Mouse (Mus musculus): ENCODE results near the gene Prdm11. TPM values are rescaled to one million over a fixed set of nuclear protein-coding genes. Genes with fewer than 3 reads are reported as not detected.

The Prdm11 gene
- total RNA-seq, 2 experiments from 2014 or later, result 0.57 to 1.1 TPM

DNA sequence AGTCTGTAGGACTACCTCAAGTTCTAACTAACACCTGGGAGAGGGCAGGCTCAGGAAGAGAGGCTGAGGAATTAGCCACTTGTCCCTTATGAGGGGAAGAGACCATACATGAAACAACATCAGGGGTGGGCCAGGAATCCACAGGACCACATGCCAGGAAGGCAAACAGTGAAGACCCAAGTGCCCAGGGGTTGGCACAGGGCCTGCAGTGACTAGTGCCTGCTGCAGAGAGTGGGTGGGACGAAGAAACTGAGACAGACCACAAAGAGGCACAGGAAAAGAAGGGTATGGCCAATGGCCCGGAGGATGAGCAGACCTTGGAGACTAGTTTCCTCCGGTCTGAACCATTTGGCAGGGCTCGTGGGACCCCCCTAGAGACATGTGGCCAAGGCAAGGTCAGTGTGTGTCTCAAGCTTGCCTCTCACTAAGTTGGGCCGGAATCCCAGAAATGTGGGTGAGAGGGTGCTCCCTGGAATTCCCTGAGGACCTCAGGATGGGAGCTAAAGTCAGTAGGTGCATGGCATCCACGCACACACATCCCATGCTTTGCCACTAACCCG lies 1.6 kb upstream of the Prdm11 start:
- no peak for DNase-seq
- intact Hi-C loops (cut with DNase I), result no loop called here

DNA sequence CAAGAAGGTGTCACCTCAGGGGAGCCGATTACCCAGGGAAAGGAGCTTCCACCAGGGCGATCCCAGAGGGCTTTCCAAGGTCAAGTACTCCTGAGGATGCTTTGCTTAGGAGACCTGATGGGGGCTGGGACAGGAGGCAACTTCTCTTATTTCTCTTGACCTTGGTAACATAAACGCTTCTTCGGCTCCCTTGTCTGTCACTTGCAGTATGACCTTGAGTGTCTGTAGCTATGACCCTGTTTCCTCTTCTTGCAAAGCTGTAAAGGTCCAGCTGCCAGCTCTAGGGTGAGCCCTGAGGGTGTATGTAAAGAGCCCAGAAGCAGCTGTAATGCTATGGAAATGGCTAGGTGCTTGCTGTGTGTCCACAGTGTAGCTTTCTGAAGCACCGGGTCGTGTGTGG lies 1.1 kb upstream of the Prdm11 start:
- no peak for DNase-seq
- intact Hi-C loops (cut with DNase I), result no loop called here

DNA sequence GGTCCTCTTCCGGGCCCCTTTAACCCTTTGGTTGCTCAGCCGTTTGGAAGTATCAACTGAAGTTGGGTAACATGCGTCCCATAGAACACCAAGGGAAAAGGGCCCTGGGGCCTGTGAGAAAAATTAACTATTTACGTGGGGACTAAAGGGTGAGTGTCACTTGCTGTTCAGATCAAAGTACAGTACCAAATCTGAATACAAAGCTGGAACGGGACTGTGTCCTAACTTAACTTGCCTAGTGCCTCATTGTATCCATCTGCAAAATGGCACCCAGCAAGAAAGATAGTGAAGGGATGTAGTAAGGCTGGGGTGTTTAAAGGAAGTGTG lies 505 bp upstream of the Prdm11 start:
- intact Hi-C loops (cut with DNase I), result no loop called here
- no peak for DNase-seq

DNA sequence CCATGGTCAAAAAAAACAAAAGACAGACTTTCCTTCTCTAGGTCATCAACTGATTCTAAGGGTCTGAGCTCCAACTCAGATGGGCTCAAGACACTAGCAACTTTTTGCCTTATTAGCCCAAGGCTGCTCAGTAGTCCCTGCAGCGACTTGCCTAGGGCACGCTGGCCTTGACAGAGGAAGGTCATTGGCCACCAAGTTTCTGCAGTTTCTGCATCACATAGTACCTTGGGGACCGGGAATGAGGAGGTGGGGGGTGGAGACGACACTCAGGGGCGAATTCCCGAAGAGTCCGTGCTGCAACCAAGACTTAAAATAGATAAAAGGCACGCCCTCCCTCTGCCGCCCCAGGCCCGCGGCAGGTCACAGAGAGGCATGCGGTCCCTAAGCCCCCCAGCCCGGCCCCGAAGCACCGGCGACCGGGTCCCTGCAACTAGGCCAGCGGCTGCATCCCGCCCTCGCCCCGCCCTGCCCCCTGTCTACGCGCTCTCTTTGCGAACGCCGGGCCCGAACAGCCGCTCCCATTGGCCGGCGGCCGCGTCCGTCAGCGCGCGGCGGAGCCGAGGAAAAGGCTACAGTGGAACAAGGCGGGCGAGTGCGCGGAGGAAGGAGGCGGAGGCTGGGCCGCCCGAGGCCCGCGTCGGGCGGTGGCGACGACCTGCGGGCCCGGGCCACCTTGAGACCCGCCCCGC lies 694 bp downstream of the Prdm11 start:
- DNase-seq, result peak; percentile 92 to 95
- intact Hi-C loops (cut with DNase I), result no loop called here

DNA sequence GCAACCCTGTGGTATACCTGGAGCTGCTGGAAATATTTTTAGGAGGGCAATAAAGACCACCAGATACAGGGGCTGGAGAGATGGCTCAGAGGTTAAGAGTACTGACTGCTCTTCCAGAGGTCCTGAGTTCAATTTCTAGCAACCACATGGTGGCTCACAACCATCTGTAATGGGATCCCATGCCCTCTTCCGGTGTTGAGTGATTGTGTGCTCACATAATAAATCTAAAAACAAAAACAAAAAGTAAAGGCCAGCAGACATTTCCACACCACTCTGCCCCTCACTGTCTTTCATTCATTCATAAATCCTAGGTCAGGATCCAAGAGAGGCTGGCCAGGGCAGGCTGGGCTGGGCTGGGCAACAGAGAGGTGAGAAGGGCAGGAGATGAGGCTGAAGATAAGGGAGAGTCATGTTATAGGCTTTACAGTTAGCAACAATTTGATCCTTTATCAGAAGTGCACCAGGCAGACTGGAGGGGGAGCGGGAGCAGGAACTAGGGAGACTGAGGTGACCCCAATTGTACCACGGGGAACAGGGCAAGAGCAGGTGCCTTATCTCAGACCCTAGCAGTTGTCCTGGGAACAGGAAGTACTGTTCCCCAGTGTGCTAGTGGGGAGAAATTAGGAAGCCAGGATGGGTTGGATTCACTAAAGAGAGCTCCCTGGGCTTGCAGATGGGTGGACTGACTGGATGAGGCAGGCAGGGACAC lies 2.4 kb downstream of the Prdm11 start:
- intact Hi-C loops (cut with DNase I), result no loop called here
- no peak for DNase-seq

DNA sequence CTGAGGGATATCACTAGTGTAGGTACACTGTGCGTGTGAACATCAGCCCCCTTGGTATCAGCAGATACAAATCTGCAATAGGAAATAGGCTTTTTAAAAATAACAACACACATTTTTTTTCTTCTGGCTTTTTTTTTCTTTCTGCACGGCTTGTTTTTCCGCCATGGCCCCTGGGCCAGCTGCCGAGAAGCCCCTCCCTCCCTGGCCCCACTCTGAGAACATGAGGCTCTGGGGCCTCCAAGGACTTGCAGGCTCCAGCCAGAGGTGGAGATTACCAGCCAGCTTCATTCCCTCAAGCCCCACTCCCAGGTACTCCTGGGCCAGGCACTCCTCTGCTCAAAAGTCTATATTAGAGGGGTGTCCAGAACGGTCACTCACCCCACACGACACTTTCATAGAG lies 4.5 kb downstream of the Prdm11 start:
- intact Hi-C loops (cut with DNase I), result no loop called here

DNA sequence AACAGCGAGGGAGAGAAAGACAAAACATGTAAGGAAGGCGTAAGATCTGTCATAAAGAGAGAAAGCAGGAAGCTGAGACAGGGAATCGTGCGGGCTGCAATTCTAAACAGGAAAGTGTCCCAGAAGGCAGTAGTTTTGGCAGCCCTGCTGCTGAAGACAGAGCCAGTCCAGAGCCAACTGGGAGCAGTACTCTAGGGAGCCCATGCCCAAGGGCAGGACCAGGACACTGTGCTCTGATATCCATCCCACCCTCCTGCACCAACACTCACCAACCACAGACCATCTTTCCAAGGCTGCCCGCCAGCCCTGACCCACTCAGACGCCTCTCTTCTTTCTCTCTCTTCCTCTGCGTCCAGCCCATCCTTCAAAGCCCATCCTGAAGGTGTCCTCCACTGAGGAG lies 5.1 kb downstream of the Prdm11 start:
- intact Hi-C loops (cut with DNase I), result no loop called here
- DNase-seq, result no peak

More for the DNA sequence above, 4.5 kb downstream of the Prdm11 start:
- no peak for DNase-seq

DNA sequence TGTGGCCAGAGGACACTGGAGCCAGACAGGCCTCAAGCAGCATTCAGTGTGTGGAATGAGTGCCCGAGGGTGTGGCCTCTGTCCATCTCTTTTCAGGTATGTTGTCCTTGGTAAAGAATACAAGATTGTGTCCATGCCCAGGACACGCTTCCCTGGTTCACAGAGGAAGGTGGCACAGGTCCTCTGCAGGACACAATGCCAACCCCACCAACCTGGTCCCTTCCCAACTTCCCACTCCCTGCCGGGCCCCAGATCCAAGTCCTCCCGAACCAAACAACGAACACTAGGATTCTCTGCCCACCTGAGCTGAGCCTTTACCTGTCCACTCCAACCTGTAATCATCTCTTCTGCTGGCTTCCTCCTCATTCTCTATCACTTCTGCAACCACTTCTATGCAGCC lies 6.3 kb downstream of the Prdm11 start:
- no peak for DNase-seq
- intact Hi-C loops (cut with DNase I), result no loop called here

DNA sequence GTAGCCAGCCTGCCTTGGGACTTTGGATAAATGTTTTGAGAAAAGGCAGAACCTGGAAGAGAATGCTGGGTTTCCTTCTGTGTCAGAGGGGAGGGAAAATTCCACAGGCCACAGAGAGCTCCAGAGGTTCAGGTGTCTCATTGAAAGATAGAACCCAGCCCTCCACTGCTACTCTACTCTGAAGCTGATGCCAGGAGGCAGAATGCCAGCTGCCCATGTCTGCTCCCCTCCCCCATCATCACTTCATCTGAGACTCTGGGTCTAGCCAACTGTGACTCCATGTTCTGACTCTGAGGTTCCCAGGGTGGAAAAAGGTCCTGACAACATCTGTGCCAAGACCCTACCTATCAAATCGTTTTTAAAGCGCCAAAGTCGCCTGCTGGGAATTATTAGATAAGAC lies 6.9 kb downstream of the Prdm11 start:
- intact Hi-C loops (cut with DNase I), result no loop called here
- DNase-seq, result no peak

DNA sequence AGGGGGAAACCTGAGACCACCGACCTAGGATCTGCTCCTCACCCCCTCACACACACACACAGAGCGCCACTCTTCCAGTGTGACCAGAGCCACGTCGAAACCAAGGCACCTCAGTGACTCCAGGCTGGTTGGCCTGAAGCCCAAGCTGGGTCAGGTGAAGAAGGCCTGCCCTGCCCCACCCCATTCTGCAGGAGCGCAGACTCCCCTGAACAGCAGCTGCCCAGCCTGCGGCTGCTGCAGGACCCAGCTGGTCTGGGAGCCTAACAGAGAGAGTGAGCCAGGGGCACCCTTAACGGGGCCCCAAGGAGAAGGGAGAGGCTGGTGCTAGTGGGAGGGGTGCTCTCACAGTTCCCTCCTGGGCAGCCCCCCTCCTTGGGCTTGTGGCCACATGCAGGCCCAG lies 10.3 kb downstream of the Prdm11 start:
- no peak for DNase-seq
- intact Hi-C loops (cut with DNase I), result no loop called here

DNA sequence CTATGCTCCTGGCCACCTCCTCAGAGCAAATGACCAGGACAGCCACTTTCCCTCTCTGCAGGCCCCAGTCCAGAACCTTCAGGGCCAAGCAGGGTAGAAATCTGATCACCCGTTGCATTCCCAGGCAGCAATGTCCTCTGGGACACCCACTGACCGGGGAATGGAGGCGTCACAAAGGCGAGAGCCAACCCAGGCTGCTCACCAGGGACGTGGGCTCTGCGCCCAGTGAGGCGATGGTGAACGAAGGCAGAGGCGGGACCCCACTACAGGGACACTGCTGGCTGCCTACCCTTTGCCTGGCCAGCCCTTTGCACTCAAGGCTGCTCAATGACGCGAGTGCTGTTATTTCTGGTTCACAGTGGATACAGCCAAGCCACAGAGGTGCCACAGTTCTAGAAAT lies 13.3 kb downstream of the Prdm11 start:
- peak in 1 of 2 experiments; percentile 50 for DNase-seq
- intact Hi-C loops (cut with DNase I), result no loop called here

DNA sequence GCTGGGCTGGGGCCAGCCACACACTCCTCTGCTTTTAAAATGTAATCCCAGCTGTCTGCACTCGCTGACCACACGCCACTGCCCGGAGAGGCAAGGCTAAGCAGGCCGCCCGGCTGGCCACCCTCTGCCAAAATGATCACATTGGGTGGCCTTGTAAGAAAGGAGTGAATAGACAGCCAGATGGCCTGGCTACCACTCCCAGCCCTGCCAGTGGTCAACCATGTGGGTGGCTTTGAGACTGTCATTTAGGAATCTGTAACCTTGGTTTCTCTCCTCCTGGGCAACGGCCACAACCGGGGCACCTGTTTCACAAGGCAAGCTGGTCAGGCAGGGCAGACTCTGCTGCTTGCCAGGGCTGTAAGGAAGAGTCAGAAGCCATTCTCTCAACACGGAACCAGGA lies 13.9 kb downstream of the Prdm11 start:
- DNase-seq, result no peak
- intact Hi-C loops (cut with DNase I), result no loop called here

DNA sequence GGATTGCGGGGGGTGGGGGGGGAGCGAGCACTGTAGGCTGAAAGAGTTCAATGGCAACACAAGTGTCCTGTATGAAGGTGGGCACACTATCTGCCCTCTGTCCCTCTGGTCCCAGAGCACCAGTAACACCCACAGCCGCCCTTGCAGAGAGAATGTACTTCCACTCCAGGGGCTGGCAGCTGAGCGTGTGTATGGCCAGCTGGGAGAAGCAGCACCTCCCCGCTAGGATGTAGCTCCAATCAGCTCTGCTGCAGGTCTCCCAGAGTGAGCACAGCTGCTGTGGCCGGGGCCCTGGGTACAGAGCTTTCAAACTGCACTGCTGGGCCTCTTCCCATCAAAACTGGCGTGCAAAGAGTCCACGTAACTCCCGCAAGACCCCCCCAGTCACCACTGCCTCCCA lies 14.9 kb downstream of the Prdm11 start:
- intact Hi-C loops (cut with DNase I), result no loop called here
- no peak for DNase-seq

DNA sequence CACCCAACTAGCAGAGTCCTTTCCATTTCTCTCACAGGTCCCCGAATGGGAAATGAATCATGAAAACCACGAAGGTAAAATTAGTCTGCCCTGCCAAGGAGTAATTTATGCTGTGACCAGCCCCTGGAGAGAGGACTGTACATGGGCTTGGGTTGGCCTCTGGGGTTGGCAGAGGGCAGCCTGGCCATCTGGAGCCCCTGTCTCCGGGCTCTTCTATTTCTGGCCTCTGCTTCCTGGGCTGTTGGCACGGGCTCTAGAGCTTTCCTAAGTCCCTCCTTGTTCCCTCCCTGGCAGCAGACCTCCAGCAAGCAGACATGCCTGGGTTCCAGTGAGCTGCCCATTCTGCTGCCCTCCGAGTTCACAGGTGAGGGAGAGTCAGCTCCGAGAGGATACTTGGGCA lies 15.9 kb downstream of the Prdm11 start:
- intact Hi-C loops (cut with DNase I), result no loop called here

DNA sequence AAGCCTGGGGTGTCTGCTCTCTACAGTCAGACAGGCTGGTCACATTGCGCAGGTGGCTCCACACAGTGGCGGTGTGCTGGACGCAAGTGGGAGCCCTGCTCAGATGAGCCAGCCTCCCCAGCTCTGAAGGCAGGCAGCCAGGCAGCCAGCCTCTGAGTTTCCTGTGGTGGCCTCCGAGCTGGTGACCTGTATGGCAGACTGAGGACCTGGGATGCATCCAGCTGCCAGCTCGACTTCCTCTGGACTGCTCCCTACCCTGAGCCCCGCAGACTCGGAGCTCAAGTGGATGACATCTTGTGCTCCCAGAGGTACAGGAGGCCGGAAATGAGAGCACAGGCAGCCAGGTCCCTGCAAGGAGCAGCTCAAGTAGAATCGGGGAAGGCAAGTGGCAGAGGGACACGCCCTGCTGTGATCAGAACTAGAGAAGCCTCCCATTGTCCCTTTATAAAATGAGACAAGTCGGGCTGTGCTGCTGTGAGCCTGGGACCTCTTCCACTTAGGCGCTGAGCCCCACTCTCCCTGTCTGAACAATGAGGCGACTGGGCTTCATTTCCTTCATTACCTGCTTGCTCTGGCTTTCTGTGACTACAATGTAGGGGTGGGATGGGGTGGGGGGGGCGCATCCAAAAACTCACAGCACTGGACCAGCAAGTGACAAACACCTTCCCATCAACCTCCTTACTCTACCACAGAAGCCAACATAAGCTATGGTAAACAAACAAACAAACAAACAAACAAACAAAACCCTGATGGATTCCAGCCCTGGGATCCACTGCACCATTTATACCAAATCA lies 16.5 kb downstream of the Prdm11 start:
- intact Hi-C loops (cut with DNase I), result no loop called here
- no peak for DNase-seq

More for the DNA sequence above, 15.9 kb downstream of the Prdm11 start:
- DNase-seq, result no peak

DNA sequence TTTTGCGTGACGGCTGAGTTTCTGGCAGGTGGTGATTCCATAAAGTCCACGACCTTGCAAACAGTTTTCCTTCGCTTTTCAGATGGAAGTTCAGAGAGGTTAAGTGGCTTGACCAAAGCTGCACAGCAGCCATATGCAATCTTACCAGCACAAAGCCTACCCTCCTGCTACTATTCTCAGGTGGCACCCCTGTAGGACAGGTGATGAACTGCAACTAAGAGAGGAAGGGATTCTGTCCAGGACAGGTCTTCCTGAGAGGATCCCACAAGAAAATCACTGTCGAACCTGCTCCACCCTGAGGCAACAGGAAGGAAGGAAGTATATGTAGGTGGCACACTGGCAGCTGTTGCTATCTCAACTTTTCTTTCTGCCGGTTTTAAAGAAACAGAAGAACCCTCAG lies 17.1 kb downstream of the Prdm11 start:
- intact Hi-C loops (cut with DNase I), result no loop called here
- no peak for DNase-seq

DNA sequence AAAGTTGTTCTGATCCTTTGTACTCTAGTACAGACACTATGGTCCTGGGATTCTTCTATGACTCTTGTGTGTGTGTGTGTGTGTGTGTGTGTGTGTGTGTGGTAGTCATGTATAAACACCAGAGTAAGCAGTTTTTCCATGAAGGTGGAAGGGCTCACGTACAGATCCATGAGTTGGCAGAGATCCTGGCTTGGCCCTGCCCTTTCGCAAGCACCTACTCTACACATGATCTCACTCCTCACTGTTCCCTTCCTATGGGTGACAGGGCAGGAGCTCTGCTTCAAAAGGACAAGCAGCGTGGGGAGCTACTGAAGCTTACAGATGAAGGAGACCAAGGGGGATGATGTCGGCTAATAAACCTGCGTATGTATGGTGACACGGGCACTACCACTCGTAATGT lies 18.3 kb downstream of the Prdm11 start:
- DNase-seq, result no peak
- intact Hi-C loops (cut with DNase I), result no loop called here

DNA sequence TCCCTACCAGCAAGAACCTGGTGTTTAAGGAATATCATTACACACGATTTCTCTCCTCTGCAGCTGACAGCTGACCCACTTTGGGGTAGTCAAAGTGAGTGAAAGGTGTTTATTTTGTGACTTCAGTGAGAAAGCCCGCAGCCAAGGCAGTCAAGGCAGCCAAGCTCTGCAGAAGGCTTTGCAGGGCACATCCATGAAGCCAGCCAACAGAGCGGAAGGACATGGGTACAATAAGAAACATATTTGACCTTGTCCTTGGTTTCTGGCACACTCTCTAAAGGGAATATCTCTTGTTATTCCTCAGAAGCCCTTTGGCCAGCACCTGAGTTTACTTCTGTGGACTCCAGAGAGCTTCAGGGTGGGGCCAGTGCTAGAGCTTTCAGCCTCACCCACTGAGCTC lies 21.5 kb downstream of the Prdm11 start:
- intact Hi-C loops (cut with DNase I), result no loop called here
- DNase-seq, result no peak

DNA sequence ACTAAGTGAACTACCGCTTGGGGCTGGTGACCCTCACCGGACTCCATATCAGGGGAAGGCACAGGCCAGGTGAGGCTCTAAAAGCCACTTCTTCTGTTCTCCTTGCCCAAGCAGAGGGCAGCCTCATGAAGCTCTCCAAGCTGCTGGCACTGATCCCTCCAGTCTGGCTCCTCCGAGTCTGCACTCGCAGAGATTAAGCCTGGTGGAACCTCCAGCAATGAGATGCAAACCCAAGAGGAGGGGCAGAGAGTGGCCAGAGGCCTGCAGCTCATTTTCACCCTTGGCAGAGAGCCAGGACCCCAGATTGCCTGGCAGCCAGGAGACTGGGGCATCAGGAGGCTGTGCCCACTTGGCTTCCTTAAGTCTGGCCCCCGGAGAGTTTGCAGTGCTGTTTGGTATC lies 27.1 kb downstream of the Prdm11 start:
- intact Hi-C loops (cut with DNase I), result no loop called here
- no peak for DNase-seq

DNA sequence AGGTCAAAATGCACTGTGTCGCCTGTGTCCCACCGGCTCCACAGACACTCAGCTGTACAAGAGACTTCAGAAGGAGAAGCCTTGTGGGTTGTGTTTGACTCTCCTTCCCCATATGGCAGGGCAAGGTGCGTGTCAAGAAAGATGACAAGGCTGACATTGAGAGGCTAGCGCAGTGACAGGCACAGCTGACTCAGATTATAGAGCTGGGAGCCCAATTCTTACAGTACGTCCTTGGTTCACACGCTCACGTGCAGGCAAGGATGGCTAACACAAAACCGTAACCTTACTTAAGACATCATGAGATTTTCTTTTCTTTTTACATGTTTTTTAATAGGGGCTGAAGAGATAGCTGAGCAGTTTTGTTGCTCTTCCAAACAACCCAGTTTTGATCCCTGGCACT lies 28.8 kb downstream of the Prdm11 start:
- DNase-seq, result no peak
- intact Hi-C loops (cut with DNase I), result no loop called here

DNA sequence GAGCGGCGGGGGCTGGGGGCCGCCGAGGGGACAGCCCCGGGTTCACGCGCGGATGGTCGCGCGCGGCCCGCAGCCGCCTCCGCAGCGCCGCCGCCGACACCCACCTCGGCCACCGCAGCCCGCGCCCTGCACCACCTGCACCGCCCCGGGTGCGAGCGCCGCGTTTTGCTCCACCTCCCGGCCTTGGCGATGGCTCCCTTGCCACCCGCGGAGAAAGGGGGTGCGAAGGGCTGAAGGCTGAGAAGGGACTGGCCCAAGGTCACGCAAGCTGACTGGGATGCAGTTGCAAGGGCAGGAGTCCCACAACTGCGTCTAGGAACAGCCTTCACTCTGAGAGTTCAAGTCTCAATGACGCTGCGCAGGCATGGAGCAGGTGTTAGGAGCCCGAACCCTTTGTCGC lies 30.9 kb downstream of the Prdm11 start:
- no peak for DNase-seq
- intact Hi-C loops (cut with DNase I), result no loop called here
